Mouse (Mus musculus) ZHBTc4 (cell line): Measurements from ENCODE around the gene Dhrs7b.

ENCODE experiments used
- DNase-seq: peaks from one replicate; pipeline ENCODE4 v3.0.0-alpha.2; 2011; ENCODE audit warnings: low read depth, low spot score

The Dhrs7b gene

DNA sequence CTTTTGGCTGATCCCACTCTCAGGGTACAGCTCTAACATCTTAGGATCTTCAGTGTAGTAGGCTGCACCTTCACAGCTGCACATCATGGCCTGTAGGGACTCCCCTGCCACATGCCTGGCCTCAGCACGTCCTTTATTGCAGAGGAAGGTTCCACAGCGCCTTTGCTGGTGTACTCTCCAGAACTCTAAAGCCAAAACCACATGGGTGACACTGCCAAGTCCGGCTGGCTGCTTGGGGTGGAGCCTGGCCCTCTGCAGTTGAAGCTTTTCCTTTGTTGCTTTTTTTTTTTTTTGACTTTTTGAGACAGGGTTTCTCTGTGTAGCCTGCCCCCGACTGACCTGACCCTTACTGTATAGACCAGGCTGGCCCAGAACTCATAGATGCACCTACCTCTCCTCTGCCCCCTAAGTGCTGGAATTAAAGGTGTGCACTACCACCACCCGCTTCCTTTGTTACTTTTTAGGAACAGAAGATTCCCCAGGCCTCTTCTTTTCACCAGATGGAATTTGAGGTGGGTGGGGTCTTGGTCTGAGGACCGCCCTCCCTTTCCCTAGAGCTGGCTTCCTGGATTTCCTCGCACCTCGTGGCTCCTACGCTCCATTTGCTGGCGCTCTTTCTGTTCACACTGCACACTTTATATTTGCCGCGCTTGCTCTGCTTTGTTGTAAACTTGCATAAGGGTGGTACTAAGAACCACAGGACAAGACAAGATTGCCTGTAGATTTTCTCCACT, 11.2 kb downstream of the Dhrs7b start:
- DNase-seq: peak; percentile 86

DNA sequence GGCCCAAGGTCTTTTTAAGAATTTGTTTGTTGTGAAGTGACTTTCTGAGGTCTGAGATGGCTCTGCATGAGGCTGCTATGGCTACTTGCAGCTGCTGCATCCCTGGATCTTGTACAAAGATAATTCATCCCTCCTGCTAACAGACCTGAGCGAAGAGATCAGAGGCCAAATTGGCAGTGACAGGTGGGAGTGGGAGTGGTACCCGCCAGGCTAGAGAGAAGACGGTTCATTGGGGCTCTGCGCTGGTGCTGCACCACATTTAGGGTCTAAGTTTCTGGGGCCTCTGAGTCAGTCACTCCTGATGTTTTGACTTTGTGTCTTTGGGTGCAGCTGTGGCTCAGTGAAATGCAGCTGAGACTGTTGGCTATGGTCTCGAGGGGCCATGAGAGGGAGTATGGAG, 13.0 kb downstream of the Dhrs7b start:
- no peak for DNase-seq

DNA sequence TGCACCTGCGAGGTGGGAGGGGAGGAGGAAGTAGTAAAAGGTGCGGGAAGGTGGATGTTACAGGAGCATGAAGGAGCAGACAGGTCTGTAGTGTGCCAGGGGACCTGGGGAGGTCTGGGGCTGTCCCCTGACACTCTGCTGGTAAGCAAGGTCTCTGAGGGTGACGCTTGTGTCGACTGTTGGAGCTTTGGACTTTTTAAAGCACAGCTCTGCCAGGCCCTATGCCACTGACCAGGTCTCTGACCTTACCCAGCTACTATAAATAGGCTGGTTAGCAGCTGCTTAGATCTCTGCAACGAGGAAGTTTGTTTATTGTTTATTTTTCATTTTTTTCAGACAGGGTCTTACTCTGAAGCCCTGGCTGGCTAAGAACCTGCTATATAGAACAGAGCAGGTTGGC, 15.0 kb downstream of the Dhrs7b start:
- no peak for DNase-seq

DNA sequence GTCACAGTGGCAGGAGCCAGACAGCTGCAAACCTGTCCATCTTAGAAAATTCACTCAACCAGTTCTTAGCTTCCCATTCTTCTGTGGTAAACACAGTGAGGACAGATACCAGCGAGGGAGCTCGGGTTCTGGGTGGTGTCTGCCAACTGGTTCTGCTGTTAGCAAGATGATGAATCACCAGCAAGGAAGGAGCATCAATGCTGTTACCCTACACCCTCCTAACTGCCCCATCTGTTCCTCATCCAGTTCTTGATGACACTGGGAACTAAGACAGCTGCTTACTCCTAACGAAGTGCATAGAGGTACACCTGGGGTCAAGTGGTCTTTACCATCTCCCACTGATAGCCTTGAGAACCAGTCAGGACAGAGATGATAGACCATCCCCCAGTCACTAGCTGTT, 26.2 kb downstream of the Dhrs7b start:
- no peak for DNase-seq

DNA sequence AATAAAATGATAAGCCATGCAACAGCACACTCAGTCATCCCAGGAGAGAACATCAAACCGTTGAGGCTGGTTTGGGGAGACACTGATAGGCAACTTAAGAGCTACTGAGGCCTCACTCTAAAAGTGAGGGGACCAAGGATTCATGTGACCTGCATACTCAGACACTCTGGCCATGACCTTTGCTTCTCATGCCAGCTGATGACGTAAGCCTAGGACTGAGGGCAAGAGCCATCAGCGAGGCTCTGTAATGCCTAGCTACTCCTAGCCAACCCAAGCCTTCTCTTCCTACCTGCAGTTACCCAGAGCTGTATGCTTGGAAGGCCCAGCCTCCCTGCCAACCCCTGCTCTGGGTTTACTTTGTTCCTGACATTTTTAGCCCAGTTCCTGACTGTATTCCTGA, 31.6 kb downstream of the Dhrs7b start:
- no peak for DNase-seq

DNA sequence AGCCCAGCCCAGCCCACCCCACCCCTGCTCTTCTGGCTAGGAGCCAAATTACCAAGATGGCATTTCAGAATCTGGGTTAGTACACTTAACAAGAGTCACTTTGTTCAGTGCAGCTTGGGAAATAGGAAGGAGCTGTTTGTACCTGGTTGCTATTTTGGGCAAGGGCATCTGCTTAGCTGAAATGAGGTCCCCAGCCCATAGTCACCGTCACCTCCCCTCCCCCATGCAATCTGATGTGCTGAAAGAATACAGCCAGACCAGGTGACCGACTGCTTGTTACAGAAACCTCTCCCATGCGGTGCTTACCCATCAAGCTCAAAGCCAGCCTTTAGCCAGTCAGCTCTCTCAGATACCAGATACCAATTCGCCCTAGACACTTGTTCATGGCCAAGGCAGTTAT, 32.8 kb downstream of the Dhrs7b start:
- no peak for DNase-seq

DNA sequence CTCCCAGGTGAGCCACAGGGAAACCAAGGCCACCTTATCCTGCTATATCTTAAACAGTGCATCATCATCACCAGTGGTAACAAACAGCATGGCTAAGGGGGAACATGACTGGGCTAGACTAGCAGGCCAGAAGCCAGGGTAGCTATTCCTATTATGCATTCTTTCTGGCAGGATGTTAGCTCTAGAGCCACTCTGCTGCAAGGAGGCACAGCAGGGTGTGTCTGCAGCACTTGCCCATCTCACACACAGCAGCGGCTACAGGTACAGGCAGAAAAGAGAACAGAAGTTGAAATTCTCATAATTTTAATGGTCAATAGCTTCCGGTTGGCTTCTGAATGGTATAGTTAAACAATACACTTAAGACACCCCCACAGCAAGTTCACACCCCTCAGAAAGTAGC, 33.7 kb downstream of the Dhrs7b start:
- no peak for DNase-seq

DNA sequence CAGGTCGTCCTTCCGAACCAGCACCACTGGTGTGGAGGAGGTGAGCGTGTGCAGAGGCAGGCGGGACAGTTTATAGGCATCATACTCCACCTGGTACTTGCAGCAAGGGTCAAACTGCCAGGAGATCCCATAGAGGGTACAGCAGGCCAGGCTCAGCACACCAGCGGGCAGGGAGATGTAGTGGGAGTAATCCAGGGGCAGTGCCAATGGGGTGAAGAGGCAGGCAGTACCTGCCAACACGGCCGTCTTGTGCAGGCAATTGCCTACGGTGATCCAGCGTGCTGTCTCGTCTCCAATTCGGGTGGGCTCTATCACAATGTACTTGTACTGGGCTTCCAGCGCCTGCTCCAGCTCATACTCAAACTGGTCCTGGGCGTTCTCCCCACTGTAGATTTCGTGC, 34.5 kb downstream of the Dhrs7b start:
- DNase-seq: no peak

DNA sequence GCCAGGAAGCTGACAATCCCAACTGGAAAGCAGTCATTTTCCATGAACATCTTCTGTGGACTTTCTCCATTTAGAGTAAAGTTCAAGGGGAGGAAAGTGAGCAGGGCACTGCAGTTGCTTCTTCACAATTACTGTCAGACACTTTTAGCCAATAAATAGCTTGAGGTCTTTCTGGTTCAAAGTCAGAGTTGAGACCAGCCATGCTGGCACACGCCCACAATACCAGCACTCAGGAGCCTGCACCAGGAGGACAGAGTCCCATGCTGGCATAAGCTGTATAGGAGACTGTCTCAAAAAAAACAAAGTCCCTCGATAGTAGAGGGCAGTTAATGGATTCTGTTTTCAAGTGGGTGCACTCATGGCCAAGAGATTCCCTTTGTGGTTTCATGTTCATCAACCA, 35.6 kb downstream of the Dhrs7b start:
- DNase-seq: no peak

DNA sequence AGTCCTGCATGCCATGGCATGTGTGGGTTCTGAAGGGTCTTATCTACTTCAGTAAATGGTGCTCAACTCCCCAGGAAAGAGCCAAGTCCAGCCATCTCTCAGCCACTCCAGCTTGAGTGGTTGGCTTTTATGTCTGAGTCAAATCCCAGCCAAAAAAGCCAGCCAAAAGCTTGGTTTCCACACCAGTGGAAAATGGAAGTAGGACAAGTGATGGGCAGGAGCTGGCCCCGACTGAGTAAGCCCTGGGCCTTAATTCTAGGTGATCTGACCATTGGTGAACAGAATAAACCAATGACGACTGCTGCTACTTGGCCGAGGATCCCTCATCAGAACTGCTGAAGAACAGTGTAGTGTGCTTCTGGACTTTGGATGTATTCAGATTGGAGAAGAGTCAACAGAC, 37.0 kb downstream of the Dhrs7b start:
- DNase-seq: no peak

DNA sequence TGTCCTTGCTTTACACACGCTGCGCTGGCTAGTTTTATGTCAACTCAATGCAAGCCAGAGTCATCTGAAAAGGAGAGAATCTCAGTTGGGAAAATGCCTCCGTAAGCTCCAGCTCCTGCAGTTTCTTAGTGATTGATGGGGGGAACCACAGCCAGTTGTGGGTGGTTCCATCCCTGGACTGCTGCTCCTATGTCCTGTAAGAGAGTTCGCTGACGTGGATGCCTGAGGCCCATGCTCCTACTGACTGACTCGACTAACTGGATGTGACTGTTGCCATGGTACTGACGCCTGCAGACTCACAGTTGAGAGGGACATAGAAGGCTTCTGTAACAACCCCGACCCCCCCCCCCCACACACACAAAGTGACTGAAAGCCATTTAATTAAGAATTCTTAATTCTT, 37.5 kb downstream of the Dhrs7b start:
- no peak for DNase-seq

DNA sequence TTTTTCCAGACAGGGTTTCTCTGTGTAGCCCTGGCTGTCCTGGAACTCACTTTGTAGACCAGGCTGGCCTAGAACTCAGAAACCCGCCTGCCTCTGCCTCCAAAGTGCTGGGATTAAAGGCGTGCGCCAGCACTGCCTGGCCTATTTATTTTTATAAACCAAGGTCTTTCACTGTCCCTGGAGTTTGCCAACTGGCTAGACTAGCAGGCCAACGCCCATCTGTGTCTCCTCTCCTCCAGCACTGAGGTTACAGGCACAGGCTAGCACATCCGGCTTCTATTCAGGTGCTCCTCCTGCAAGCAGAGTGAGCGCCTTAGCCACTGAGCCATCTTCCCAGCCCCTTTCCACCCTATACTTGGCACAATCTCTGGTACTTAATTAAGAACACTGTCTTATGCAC, 39.0 kb downstream of the Dhrs7b start:
- peak; percentile 37 for DNase-seq

DNA sequence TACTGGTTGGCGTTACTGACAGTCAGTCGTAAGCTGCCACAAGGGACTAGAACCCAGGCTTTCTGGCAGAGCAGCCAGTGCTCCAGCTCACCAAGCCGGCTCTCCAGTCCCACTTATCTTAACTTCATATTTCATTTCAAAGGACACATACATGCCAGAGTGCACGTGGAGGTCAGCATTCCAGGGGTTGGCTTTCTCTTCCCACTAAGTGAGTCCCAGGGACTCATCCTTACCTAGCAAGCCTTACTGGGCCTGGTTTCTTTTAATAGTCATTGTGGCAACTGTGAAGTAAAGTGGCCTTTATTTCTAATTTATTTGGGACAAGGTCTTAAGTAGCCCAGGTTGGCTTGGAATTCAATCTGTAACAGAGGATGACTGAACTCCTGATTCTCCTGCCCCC, 41.0 kb downstream of the Dhrs7b start:
- no peak for DNase-seq

DNA sequence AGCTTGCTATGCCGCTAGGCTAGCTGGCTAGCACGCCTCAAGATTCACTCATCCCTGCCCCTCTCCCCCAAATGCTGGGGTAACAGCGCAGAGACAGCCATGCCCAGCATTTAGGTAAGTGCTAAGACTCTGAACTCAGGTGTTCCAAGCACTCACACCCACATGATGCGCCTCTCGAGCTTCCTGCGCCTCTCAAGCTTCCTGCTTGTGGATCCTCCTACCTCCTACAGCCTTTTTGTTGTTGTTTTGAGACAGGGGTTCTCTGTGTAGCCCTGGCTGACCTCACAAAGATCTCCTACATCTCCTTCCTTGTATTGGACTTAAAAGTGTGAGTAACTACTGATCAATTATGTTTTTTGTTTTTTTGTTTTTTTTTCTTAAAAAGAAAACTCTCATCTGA, 42.7 kb downstream of the Dhrs7b start:
- DNase-seq: no peak

DNA sequence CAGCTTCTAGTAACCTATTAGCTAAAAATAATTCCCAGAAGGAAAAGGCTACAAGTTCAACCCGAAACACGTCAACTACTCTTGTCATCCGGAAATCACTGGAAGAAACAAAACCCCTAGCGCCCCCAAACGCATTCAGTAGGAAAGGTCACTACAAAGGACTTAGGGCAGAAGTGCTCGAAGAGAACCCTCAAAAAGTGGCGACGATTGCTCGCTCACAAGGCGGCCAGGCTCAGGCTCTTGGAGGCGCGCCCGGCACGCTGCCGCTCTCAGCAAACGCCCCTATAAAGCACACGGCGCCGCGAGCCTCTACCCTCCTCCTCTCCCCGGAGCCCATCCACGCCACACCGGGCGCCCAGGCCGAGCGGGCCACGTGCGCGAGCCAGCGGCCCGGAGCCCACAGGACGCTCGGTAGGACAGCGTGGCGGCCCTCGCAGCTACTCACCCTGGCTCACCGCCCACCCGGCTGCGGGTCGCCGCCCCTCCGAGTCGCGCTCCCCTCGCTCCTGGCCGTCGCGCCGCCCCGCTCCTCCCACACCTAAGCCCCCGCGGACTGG, 47.7 kb downstream of the Dhrs7b start:
- no peak for DNase-seq

DNA sequence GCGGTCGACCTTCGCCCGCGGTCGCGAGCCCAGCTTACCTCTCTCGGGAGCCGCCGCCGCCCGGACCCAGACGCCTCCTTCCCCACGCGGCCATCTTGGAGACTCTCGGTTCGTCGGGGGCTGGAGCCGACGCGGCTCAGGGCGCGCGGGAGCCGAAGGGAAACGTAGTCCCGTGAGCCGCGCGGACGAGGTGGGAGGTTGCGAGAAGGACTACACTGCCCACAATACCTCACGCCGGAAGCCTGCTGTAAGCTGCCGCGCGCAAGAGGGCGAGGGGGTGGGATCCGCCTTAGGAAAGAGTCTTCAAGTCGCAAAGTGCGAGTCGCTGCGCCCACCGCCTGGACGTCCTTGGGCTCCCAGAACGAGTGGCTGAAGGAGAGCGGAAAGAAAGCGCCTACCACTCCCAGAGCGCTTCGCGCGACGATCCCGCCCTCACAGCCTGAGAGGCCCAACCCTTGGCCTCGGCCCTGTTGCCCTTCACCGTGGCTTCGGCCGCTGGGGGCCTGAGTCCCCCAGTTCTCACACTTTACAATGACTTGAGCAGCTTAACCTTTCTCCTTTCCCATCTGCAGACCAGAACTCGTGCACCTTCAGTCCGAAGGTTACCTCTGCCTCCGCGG, 48.4 kb downstream of the Dhrs7b start, which contains the start of gene Tmem11:
TSS of gene Tmem11 (minus strand) at position 598 of the 620 bp plus-strand sequence.
- peak; percentile 100 for DNase-seq

DNA sequence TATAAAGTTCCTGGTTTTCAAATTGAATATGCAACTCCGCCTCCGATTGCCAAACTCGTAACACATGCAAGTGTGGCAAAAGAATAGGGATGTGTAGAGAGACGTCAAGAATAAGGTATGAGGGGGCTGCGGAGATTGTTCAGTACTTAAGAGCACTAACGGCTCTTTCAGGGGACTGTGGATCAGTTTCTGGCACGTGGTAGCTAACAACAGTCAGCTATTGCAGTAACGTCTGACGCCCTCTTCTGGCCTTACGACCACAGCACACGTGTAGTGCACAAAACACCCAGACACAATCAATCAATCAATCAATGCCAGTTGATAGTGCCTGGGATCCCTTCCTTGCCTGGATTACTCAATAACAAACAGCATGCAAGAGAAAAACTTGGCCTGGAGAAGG, 49.0 kb downstream of the Dhrs7b start:
- DNase-seq: peak; percentile 92

DNA sequence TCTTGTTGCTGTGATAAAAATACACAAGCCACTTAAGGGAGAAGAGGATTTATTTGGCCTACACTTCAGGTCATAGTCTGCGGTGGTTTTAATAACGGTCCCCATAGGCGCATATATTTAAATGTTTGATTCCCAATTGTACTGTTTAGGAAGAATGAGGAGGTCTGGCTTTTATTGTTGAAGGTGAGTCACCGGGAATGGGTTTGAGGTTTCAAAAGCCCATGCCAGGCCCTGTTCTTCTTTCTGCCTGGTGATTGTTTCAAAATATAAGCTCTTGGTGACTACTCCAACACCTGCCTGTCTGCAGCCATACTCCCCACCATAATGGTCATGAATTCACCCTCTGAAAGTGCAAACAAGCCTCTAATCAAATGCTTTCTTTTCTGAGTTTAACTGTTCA, 50.1 kb downstream of the Dhrs7b start:
- DNase-seq: no peak

DNA sequence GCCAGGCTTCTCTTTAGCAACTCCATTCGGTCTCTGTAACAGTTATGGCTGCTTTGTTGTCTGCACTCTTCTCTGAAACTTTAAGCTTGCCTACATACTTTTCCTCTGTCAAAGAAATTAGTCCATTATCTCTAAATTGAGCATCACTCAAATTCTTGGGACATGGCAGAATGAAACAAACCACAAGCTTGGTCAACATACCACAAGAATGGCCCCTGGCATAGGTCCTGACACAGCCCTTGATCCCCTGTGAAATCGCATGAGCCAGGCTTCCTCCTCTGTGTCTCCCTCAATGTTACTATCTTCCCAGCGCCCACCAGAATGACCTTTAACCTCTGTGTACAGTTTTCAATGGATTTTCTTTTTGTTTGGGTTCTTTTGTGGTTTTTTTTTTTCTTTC, 52.0 kb downstream of the Dhrs7b start:
- DNase-seq: no peak

DNA sequence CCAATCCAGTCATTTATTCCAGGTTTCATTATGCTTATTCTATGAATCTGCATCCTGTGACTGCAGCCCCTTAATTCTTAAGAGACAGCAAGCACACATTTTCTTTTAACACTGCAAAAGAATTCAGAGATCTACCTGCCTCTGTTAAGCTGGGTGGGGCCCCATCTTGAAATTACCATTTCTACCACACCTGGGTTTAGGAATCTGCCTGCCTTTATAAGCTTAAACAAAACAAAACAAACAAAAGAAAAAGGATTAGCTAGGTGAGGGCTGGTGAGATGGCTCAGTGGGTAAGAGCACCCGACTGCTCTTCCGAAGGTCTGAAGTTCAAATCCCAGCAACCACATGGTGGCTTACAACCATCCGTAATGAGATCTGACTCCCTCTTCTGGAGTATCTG, 56.6 kb downstream of the Dhrs7b start:
- peak; percentile 90 for DNase-seq

DNA sequence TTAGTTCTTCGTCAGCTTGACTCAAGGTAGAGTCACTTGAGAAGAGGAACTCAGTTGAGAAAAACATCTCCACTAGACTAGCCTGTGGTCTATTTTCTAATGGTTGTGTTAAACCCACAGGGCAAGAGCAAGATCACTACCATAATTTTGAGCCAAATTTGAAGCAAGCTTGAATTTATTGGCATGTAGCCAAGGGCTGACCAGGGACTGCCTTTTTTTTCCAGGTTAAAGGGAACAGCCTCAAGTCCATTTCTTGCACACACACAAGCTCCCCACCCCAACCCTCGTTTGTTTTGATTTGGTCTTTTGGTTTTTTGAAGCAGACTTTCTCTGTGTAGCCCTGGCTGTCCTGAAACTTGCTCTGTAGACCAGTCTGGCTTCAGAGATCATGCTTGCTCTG, 59.4 kb downstream of the Dhrs7b start:
- DNase-seq: no peak

DNA sequence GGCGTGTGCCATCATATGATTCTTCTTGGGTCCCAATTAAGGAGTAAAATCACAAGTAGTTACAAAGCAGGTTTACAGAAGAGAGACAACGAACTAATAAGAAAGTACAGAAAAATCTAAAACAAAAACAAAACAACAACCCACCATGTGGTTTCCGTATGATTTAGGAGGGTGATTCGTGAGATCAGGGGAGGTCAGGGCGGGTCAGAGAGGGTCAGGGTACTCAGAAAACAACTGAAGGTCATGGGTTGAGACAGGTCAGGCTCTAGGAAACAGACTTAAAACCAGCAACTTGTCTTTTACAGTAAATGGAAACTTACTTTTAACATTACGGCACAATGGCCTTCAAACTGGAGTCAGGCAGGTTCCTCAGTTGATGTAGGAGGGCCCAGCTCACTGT, 59.9 kb downstream of the Dhrs7b start:
- no peak for DNase-seq

DNA sequence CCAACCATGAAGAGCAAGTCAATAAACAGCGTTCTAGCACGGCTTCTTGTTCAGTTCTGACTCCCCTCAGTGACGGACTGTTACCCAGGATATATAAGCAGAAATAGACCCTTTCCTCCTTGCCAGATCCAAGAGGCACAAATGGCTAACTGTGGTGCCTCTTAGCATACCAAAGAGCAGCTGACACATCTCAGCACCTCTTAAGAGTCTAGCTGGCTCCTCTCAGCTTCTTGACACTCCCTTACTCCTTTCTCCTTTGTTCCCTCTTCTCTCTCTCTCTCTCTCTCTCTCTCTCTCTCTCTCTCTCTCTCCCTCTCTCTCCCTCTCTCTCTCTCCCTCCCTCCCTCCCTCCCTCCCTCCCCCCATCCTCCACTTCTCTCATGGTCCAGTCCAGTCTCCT, 60.3 kb downstream of the Dhrs7b start:
- no peak for DNase-seq
